In genomic region chr13:96671078-96671905, GRCm38 (mm10) we compare ENCODE assay signal across 8 mouse cellular contexts. TPM values are rescaled to one million over a fixed set of nuclear protein-coding genes. Genes with fewer than 3 reads are reported as not detected.
DNase-seq lines count a peak whose midpoint lies in the region; TF ChIP-seq lines count a peak whose summit lies in the region.

No protein-coding gene starts in this region.

- 13% methylated on average over 31 of the region's 31 CpGs for WGBS in heart, embryonic 10.5 days
- WGBS in forebrain, embryonic 10.5 days, result 16% methylated on average over 31 of the region's 31 CpGs
- 12% methylated on average over 31 of the region's 31 CpGs for WGBS in olfactory bulb, adult 2 months

- peak overlapping the region; percentile 90 for H3K4me3 ChIP-seq in heart, embryonic 10.5 days
- peak overlapping the region; percentile 98 for H3K4me3 ChIP-seq in forebrain, embryonic 10.5 days
- peak overlapping the region; percentile 71 for H3K4me3 ChIP-seq in olfactory bulb, adult 2 months (ENCODE audit: insufficient read depth, low read depth, low read length)

- TF ChIP-seq CTCF in olfactory bulb, adult 2 months (IDR thresholded peaks at IDR 0.05; ENCODE audit: insufficient read depth, low read depth, low read length), result no peak

- no peaks in the 10 kb centered on the region for H3K9me3 ChIP-seq in heart, embryonic 10.5 days
- H3K9me3 ChIP-seq in forebrain, embryonic 10.5 days, result no peaks in the 10 kb centered on the region

- peak overlapping the region; percentile 100 for H3K27ac ChIP-seq in heart, embryonic 10.5 days
- H3K27ac ChIP-seq in forebrain, embryonic 10.5 days, result peak overlapping the region; percentile 100
- H3K27ac ChIP-seq in olfactory bulb, adult 2 months (ENCODE audit: insufficient read depth, low read depth, low read length), result peak overlapping the region; percentile 71

- H3K27me3 ChIP-seq in heart, embryonic 10.5 days (ENCODE audit: insufficient read depth, poor library complexity, severe bottlenecking), result no peaks in the 10 kb centered on the region
- H3K27me3 ChIP-seq in forebrain, embryonic 10.5 days (ENCODE audit: poor library complexity, severe bottlenecking), result no peaks in the 10 kb centered on the region

- DNase-seq in heart, embryonic 10.5 days (ENCODE audit: low spot score), result no peak
- DNase-seq in heart, adult 9 months (ENCODE audit: low spot score in 2 of 2), result no peak
- DNase-seq in ES-CJ7 (ENCODE audit: low read depth, low spot score), result peak; percentile 35
- DNase-seq in forebrain, embryonic 10.5 days (ENCODE audit: extremely low spot score, low spot score), result no peak
- peak; percentile 22 for DNase-seq in liver
- no peak for DNase-seq in gastrocnemius, postnatal 25 days
- no peak for DNase-seq in gastrocnemius, adult 8-10 months (ENCODE audit: low spot score in 2 of 2)

- peaks cover 7% of the 10 kb centered on the region for H3K36me3 ChIP-seq in heart, embryonic 10.5 days
- H3K36me3 ChIP-seq in forebrain, embryonic 10.5 days (replicated peaks), result peaks cover 18% of the 10 kb centered on the region

- TF ChIP-seq POLR2A in olfactory bulb, adult 2 months (IDR thresholded peaks at IDR 0.05; ENCODE audit: insufficient read depth, low read depth, low read length), result no peak

- peaks cover 18% of the 10 kb centered on the region for H3K4me1 ChIP-seq in heart, embryonic 10.5 days
- peaks cover 47% of the 10 kb centered on the region for H3K4me1 ChIP-seq in forebrain, embryonic 10.5 days
- peaks cover 7% of the 10 kb centered on the region; the same call in 1 of the 2 replicates for H3K4me1 ChIP-seq in olfactory bulb, adult 2 months (ENCODE audit: control insufficient read depth, insufficient read depth, low read length)

RNA-seq across cellular contexts. Expression of gene Hmgcr, which starts 0.6 kb away (rescaled TPM):
- polyA plus RNA-seq in heart, embryonic 10.5 days (2016; fragmentation: Nextera tagmentation; extraction: Ambion mirVana), result 72.0 and 75.7 TPM in 2 replicates
- 156 TPM in 2 replicates for polyA plus RNA-seq in forebrain, embryonic 10.5 days (2016; fragmentation: Nextera tagmentation; extraction: Ambion mirVana)
- polyA plus RNA-seq in olfactory bulb, adult 2 months (2012; ENCODE audit: insufficient read depth, insufficient read length, low replicate concordance, missing spikeins), result not detected in 2 replicates
- total RNA-seq in gastrocnemius, postnatal 25 days (2021), result 1 to 10 TPM; 6.8 to 8.5 TPM
- 1 to 10 TPM; 2.3 to 4.3 (median 3.8) TPM for total RNA-seq in gastrocnemius, adult 8-10 months (2022)

Comparison
In these comparisons a context has a peak if more than half of its experiments do, and no peak if none do; other contexts are left out.
1. DNase-seq: peak in ES-CJ7 (single experiment) and liver (single experiment); none in heart, embryonic 10.5 days (single experiment), heart, adult 9 months (0 of 2), forebrain, embryonic 10.5 days (single experiment), gastrocnemius, postnatal 25 days (single experiment) and gastrocnemius, adult 8-10 months (0 of 2).
2. Peak in every context shown above with its lines, with median percentiles within 50 percentile points of each other: H3K27ac ChIP-seq and H3K4me3 ChIP-seq.